Mouse (Mus musculus) hindbrain, embryonic 13.5 days (tissue): ENCODE data around the gene Asb16. TPM values are rescaled to one million over a fixed set of nuclear protein-coding genes. Genes with fewer than 3 reads are reported as not detected.
A peak's percentile ranks its signal among the peaks of the same experiment; 100 is the strongest.

Source experiments
- ATAC-seq: fragments of 200-750 bp; cut with Nextera tagmentation; 2 replicates; pipeline ENCODE4 v1.8.0; 2017; ENCODE audit warnings: moderate TSS enrichment; ENCODE audit not compliant: low FRiP score
- H3K27ac ChIP-seq: fragments of 300-500 bp; sonication (generic); 2 replicates; pipeline ENCODE4 v1.5.1; 2015; ENCODE audit warnings: inconsistent platforms, mild to moderate bottlenecking, moderate library complexity
- H3K27me3 ChIP-seq: fragments of 300-500 bp; sonication (generic); 2 replicates; pipeline ENCODE4 v1.6.1; 2015; ENCODE audit warnings: mild to moderate bottlenecking, inconsistent platforms
- H3K36me3 ChIP-seq: fragments of 300-500 bp; sonication (generic); 2 replicates; pipeline ENCODE4 v1.6.1; 2015; ENCODE audit warnings: mild to moderate bottlenecking, inconsistent platforms
- H3K4me1 ChIP-seq: fragments of 300-500 bp; sonication (generic); replicated peaks from 2 replicates; pipeline ENCODE4 v1.6.1; 2015; ENCODE audit warnings: inconsistent platforms
- H3K4me2 ChIP-seq: fragments of 300-500 bp; sonication (generic); 2 replicates; pipeline ENCODE4 v1.6.1; 2015; ENCODE audit warnings: inconsistent platforms, mild to moderate bottlenecking, moderate library complexity
- H3K4me3 ChIP-seq: fragments of 300-500 bp; sonication (generic); 2 replicates; pipeline ENCODE4 v1.5.1; 2015; ENCODE audit warnings: mild to moderate bottlenecking, inconsistent platforms
- H3K9ac ChIP-seq: fragments of 300-500 bp; sonication (generic); 2 replicates; pipeline ENCODE4 v1.6.1; 2015; ENCODE audit warnings: mild to moderate bottlenecking, inconsistent platforms
- H3K9me3 ChIP-seq: fragments of 300-500 bp; sonication (generic); 2 replicates; pipeline ENCODE4 v1.6.1; 2016; ENCODE audit warnings: inconsistent platforms
- WGBS: fragments of 180-500 bp; shearing (Covaris S2); methylation state at CpG from one replicate; pipeline ENCODE4 v1.1.7; 2015; 5-methylcytosine and 5-hydroxymethylcytosine counted together
- polyA plus RNA-seq: library from polyadenylated mRNA; unstranded; fragments of >200 nt; fragmentation: Nextera tagmentation; extraction: Ambion mirVana; gene quantifications from 2 replicates; pipeline ENCODE4 v1.2.1, GENCODE M21; 2015

The Asb16 gene
- polyA plus RNA-seq, 1 experiment from 2014 or later: not detected

GRCm38 (mm10) chr11:102308104-102308503 lies 39.6 kb downstream of the Asb16 start:
- Histone ChIP-seq H3K27me3 (no peaks in the 10 kb centered on the region), H3K4me1 (peaks cover 26% of the 10 kb centered on the region), H3K36me3 (peaks cover 64% of the 10 kb centered on the region), H3K9ac (0 out of 2 replicates have a peak overlapping the region, but pooled peaks have one; percentile 5), H3K4me2 (no peak overlapping the region), H3K4me3 (no peak overlapping the region), H3K27ac (no peak overlapping the region), H3K9me3 (no peaks in the 10 kb centered on the region)
- ATAC-seq: no peak
- 88% methylated on average over 9 of the region's 9 CpGs for WGBS

DNA sequence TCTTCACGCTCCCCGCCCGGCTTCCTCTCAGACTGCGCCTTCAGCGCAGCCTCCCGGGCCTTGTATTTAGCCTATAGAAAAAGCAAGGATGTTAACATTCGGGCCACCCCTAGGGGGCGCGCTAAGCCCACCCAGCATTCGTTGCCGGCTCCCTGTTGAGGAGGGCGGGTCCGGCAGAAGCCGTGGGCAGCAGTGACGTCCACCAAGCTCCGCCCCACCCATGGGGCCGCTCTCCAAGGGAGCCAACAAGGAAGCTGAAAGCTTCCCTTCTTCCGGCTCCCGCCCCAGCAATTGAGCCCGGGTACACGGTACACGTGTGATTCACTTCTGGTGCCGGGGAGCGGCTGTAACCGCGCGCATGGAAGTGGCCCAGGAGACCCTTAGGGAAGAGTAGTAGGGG lies 40.4 kb downstream of the Asb16 start:
- Histone ChIP-seq H3K4me2 (peak overlapping the region; percentile 51), H3K27me3 (no peaks in the 10 kb centered on the region), H3K9ac (peak overlapping the region; percentile 58), H3K4me3 (peak overlapping the region; percentile 35), H3K36me3 (peaks cover 73% of the 10 kb centered on the region), H3K4me1 (peaks cover 26% of the 10 kb centered on the region), H3K27ac (peak overlapping the region; percentile 76), H3K9me3 (no peaks in the 10 kb centered on the region)
- ATAC-seq: peak; percentile 92
- under 1% methylated on average over 27 of the region's 27 CpGs for WGBS

- Histone ChIP-seq H3K27ac (no peak overlapping the region; the same call in 1 of the 2 replicates), H3K4me3 (peak overlapping the region; percentile 35; the same call in 1 of the 2 replicates)
Measured at GRCm38 (mm10) chr11:102309821-102310617, 41.5 kb downstream of the Asb16 start.

DNA sequence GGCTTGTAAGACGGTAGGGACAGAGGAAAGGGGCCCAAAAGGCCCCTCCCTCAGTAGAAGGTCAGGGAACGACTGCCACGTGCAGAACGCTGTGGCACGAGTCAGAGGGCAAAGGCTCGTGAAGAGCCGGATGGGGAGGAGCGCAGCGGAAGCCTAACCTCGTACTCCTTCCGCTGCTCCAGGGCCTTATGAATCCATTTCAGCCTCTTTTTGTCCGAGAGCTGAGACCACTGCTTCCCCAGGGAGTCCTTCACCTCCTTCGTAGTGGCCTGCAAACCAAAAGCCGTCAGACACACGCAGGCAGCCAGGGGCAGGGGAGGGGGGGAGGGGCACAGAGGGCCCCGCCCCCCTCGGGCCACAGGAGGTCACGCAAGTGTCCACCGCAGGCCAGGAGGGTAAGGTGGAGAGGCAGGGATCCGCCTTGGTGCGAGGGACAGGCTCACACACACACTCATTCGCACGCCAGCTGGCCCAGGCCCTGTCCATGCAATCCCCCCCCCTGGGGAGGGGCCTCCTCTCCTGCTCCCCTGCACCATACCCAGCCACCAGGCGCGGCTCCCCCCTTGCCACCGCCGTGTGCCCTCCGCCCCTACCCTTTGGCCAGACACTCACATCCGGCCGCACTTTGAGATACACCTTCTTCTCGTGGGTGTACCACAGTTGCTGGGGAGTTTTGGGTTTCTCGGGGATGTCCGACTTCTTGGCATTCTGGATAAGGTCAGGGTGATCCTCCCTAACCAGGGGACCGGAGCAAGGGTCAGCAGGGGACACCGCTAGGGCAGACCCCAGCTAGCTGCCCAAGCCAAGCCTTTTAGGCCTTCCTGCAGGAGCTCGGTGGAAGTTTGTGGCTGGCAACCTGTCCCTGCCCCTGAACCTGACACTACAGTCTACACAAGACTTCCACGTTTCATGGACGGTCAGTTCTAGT lies 42.5 kb downstream of the Asb16 start:
- 41% methylated on average over 37 of the region's 38 CpGs for WGBS
- Histone ChIP-seq H3K27ac (no peak overlapping the region), H3K9me3 (no peaks in the 10 kb centered on the region), H3K27me3 (no peaks in the 10 kb centered on the region), H3K9ac (peak overlapping the region; percentile 55), H3K36me3 (peaks cover 85% of the 10 kb centered on the region), H3K4me2 (no peak overlapping the region), H3K4me3 (no peak overlapping the region), H3K4me1 (peaks cover 38% of the 10 kb centered on the region)
- ATAC-seq: no peak

More at GRCm38 (mm10) chr11:102309821-102310617, 41.5 kb downstream of the Asb16 start:
- H3K9ac ChIP-seq: peak overlapping the region; percentile 58; the same call in 1 of the 2 replicates
- peaks cover 83% of the 10 kb centered on the region for H3K36me3 ChIP-seq
- peak overlapping the region; percentile 51; the same call in 1 of the 2 replicates for H3K4me2 ChIP-seq
- ATAC-seq: no peak
- H3K4me1 ChIP-seq: peaks cover 28% of the 10 kb centered on the region
- no peaks in the 10 kb centered on the region for H3K27me3 ChIP-seq
- no peaks in the 10 kb centered on the region for H3K9me3 ChIP-seq
- WGBS: 87% methylated on average over 22 of the region's 22 CpGs

GRCm38 (mm10) chr11:102311966-102312365 lies 43.4 kb downstream of the Asb16 start:
- Histone ChIP-seq H3K9me3 (no peaks in the 10 kb centered on the region), H3K4me3 (no peak overlapping the region), H3K27ac (no peak overlapping the region), H3K4me2 (no peak overlapping the region), H3K27me3 (no peaks in the 10 kb centered on the region), H3K36me3 (peaks cover 76% of the 10 kb centered on the region), H3K4me1 (peaks cover 43% of the 10 kb centered on the region), H3K9ac (peak overlapping the region; percentile 51)
- no peak for ATAC-seq
- 92% methylated on average over 4 of the region's 4 CpGs for WGBS

GRCm38 (mm10) chr11:102312586-102312985 lies 44.0 kb downstream of the Asb16 start:
- H3K36me3 ChIP-seq: peaks cover 70% of the 10 kb centered on the region
- no peak for ATAC-seq
- H3K27ac ChIP-seq: no peak overlapping the region
- H3K9me3 ChIP-seq: no peaks in the 10 kb centered on the region
- H3K27me3 ChIP-seq: no peaks in the 10 kb centered on the region
- no peak overlapping the region for H3K4me2 ChIP-seq
- no peak overlapping the region for H3K4me3 ChIP-seq
- peaks cover 43% of the 10 kb centered on the region for H3K4me1 ChIP-seq
- WGBS: 89% methylated on average over 6 of the region's 6 CpGs
- peak overlapping the region; percentile 51; the same call in 1 of the 2 replicates for H3K9ac ChIP-seq

- H3K9ac ChIP-seq: no peak overlapping the region
- no peak for ATAC-seq
- 93% methylated on average over 12 of the region's 12 CpGs for WGBS
- no peak overlapping the region for H3K4me3 ChIP-seq
- no peak overlapping the region for H3K4me2 ChIP-seq
- peaks cover 35% of the 10 kb centered on the region for H3K4me1 ChIP-seq
- H3K27me3 ChIP-seq: no peaks in the 10 kb centered on the region
- H3K36me3 ChIP-seq: peaks cover 62% of the 10 kb centered on the region
- H3K9me3 ChIP-seq: no peaks in the 10 kb centered on the region
- H3K27ac ChIP-seq: no peak overlapping the region
Measured at GRCm38 (mm10) chr11:102314321-102314720, 45.8 kb downstream of the Asb16 start.

DNA sequence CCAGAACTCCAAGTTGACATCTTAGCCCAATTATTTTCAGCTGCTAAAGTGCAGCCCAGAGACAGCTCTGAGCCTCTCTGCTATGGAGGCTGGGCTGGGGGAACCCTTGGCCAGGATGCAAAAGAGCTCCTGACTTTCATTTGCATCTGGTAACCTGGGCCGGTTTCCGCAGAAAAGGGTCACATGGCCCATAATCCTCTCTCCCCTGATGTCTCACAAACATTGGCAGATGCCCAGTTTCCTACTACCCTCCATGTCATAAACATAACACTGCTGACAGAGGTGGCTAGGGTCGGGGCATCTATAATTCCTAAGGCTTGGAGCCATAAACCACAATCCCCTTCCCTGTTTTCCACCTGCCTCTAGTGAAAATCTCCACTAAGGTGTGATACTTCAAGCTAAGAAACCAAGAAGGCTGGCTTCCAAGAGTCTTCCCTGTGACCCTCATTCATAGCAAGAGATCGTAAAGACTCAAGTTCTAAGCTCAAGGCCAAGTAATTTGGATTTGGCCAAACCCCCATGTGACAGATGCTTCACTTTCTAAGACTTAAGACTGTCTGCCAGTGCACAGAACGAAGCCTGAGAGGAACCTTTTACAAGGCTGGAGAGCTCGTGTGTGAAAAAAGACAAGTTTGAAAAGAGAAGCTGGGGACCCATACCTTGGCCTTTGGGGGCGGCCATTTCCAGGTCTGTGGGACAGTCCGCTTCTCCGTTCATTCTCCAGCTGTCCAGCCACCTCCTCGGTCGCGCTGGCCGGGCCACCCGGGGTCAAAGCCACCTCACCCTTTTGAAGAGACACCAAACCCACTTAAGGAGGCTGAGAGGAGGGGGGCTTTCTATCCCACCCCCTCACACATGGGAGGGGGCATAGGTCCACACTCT lies 47.4 kb downstream of the Asb16 start:
- Histone ChIP-seq H3K36me3 (peaks cover 46% of the 10 kb centered on the region), H3K27me3 (no peaks in the 10 kb centered on the region), H3K4me2 (peak overlapping the region; percentile 80), H3K9me3 (no peaks in the 10 kb centered on the region), H3K9ac (peak overlapping the region; percentile 100), H3K4me1 (peaks cover 27% of the 10 kb centered on the region), H3K27ac (peak overlapping the region; percentile 99), H3K4me3 (peak overlapping the region; percentile 98)
- no peak for ATAC-seq
- WGBS: 15% methylated on average over 14 of the region's 14 CpGs

DNA sequence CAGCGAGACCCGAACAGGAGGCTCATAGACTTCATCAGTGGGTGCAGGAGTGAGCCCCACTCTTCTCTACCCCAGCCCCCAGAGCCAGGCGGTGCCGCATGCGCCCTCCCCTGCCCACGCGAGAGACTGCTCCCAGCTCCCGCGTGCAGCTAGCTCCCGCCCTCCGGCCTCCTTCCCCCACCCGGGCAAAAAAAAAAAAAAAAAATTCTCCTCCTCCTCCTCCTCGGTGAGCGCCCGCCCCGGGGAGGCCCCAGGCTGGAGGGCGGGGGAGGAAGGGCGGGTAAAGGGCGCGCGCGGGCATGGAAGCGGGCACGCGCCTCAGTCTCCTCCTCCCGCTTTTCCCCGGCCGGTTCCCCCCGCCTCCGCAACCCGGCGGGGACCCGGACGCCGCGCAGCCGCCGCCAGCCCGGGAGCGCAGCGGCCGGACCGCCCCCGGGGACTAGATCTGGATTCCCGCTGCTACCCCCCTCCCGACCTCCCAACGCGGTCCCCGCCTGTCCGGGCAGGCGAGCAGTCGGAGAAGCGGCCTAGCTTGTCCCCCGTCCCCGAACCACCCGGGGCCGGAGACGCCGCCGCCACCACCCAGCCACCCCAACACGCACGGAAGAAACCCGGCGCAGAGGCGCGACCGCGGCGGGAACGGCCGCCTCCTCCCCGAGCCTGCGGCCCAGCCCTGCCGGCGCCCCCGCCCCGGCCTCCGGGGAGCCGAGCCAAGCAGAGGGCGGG lies 48.2 kb downstream of the Asb16 start:
- H3K27me3 ChIP-seq: no peaks in the 10 kb centered on the region
- peak overlapping the region; percentile 100 for H3K9ac ChIP-seq
- H3K9me3 ChIP-seq: no peaks in the 10 kb centered on the region
- peak overlapping the region; percentile 99 for H3K27ac ChIP-seq
- H3K4me2 ChIP-seq: peak overlapping the region; percentile 80
- H3K4me1 ChIP-seq: peaks cover 30% of the 10 kb centered on the region
- peak overlapping the region; percentile 98 for H3K4me3 ChIP-seq
- WGBS: 0% methylated on average over 27 of the region's 80 CpGs
- H3K36me3 ChIP-seq: peaks cover 39% of the 10 kb centered on the region
- ATAC-seq: peak; percentile 51

DNA sequence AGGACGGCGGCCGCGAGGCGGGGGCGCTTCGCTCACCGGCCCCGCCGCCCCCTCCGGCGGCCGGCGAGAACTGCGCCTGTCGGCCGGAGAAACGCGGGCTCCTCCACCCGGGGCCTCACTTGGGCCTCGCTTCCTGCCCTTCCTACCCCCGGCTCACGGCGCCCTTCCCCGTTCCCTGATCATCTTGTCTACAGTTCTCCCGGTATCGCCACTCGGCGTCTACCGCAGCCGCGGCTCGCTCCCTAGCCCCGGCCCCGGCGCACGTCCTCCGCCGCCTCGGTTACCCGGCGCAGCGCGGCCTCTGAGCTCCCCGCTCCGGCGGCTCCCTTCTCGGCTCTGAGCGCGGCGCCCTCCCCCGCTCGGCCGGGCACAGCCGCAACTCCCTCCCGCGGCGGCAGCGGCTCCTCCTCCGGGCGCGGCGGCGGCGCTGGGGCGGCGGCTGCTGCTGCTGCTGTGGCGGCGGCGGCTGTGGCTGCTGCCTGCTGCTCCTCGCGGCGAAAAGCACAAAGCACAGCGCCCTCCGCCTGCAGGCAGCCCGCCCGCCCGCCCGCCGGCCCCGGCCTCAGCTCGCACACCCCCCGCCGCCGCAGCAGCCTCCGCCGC lies 48.9 kb downstream of the Asb16 start:
- Histone ChIP-seq H3K4me1 (peaks cover 30% of the 10 kb centered on the region), H3K27ac (peak overlapping the region; percentile 99)
- ATAC-seq: no peak

More for the DNA sequence above, 48.9 kb downstream of the Asb16 start:
- Histone ChIP-seq H3K9me3 (no peaks in the 10 kb centered on the region), H3K4me2 (peak overlapping the region; percentile 80), H3K27me3 (no peaks in the 10 kb centered on the region), H3K9ac (peak overlapping the region; percentile 100), H3K36me3 (peaks cover 32% of the 10 kb centered on the region), H3K4me3 (peak overlapping the region; percentile 98)
- 2% methylated on average over 61 of the region's 87 CpGs for WGBS
